Mouse (Mus musculus): ENCODE data around the gene Sema5a.

DNA sequence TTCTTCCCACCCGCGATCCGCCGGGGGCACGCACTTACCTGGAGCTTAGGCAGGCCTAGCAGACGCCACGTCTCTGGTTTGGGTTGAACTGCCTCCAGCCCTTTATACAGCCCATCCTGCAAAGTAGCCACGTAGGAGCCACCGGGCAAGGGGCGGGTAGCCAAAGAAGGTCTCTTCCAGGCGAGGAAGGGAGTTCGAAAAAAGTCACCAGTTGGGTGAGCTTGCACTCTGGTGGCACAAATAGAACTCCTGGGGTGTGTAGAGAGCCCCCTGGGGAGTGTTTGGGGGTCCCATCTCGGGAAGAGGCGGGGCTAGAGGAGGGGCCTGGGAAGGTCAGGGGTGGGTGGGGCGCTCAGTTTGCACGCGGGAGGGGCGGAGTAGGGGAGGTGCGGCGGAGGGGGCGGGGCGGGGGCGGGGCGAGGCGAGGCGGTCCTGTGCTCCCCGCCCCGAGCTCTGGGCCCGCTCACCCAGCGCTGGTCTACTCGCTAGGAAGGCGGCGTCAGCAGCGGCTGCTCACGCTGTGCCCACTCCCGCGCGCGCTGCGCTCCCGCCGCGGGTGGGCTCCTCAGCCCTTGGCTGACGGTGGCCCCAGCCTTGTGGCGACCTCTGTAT is at the start of gene Sema5a:
- TF ChIP-seq CTCF (IDR thresholded peaks at IDR 0.05; ENCODE audit: borderline replicate concordance, extremely low read depth, insufficient read depth, insufficient read length) = no peak
- TF ChIP-seq POLR2A (IDR thresholded peaks at IDR 0.05; ENCODE audit: borderline replicate concordance, extremely low read depth, insufficient read depth, insufficient read length, poor library complexity, severe bottlenecking) = 0 out of 2 replicates have a peak, but pooled peaks have one; percentile 44

Data from brain, embryonic 14.5 days (tissue).